Mouse (Mus musculus) kidney, postnatal 10 days (tissue): ENCODE data around the gene Cog5.
"Not testable (repeated sequence)": the region's sequence is repeated elsewhere in the genome, so short reads cannot be mapped to it uniquely, and the experiment has no call there.

Experiments
- DNase-seq: peaks from one replicate; pipeline ENCODE4 v3.0.0; 2021; ENCODE audit warnings: mixed read lengths

The Cog5 gene

DNA sequence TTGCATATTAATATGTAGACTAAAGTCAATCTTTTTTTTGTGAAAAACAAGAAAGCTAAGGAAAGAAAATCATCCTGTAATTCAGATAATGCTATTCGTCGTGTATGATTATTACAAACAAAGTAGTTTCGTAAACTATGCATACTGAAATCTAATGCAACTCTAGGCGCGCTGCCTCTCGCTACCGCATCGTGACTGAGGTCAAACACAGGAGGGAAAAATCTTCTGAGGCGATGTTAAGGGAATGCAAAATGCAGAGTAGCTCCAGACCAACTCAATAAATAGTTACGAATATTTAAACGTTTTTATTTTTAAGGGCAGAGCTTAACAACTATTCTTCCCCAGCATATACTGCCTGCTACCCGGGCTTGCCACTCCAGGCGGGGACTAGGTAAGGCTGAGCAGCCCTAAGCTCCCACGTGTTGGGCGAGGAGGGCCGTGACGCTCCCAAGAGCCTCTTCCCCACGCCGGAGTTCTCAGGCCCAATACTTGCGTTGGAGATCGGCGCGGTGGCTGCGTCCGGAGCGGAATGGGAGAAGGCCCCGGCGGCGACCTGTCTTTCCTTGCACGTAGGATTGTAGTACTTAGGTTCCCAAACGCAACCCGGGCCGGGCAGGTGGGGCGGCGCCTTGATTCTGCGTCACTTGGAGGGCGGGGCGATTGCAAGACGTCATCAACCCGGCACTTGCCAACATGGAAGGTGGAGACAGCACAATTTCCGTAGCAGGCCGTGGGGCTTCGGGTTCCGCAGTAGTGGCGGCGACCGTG lies at the start of gene Cog5, which contains the start of gene Dus4l:
Cog5 (plus strand) TSS at position 673 of the 768 bp plus-strand sequence.
Dus4l (minus strand) TSS at position 630 of the 768 bp plus-strand sequence.
- peak; percentile 96 for DNase-seq

- no peak for DNase-seq
Measured at GRCm38 (mm10) chr12:31604894-31605293, 49.8 kb upstream of the Cog5 start.

DNA sequence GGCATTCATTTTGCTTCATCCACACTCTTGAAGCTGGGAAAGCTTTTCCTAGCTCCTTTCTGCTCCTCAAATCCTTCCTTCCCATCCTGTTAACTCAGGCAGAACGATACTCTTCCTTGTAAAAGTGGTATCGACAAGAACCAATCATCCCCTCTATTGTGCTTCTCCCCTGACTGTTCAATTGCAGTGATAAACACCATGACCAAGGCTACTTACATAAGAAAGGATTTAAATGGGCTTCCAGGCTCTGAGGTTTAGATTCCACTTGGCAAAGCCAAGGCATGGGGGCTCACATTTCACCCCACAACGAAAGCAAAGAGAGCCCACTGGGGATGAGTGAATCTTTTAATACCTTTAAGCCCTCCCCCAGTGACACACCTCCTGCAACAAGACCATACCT lies 46.5 kb upstream of the Cog5 start:
- DNase-seq, result no peak

DNA sequence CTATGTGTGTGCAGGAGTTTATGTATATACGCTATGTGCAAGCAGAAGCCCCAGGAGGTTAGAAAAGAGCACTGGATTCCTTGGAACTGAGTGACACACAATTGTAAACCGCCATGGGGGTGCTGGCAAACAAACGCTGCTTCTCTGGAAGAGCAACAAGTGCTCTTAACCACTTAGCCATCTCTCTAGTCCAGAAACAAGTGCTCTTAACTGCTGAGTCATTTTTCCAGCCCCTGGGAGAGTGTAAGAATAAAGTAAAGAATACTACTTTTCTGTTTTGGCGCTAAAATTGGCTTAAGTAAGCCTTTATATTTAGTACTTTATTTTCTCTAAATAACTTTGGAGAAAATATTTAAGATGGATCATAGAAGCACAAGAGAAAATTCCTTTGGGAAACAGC lies 41.3 kb upstream of the Cog5 start:
- no peak for DNase-seq

- DNase-seq, result no peak
Measured at GRCm38 (mm10) chr12:31620106-31620505, 34.6 kb upstream of the Cog5 start.

- no peak for DNase-seq
Measured at GRCm38 (mm10) chr12:31625016-31625415, 29.7 kb upstream of the Cog5 start.

- not testable (repeated sequence) for DNase-seq
Measured at GRCm38 (mm10) chr12:31628396-31628795, 26.3 kb upstream of the Cog5 start.

- peak; percentile 16 for DNase-seq
Measured at GRCm38 (mm10) chr12:31633970-31634342, 20.7 kb upstream of the Cog5 start.

DNA sequence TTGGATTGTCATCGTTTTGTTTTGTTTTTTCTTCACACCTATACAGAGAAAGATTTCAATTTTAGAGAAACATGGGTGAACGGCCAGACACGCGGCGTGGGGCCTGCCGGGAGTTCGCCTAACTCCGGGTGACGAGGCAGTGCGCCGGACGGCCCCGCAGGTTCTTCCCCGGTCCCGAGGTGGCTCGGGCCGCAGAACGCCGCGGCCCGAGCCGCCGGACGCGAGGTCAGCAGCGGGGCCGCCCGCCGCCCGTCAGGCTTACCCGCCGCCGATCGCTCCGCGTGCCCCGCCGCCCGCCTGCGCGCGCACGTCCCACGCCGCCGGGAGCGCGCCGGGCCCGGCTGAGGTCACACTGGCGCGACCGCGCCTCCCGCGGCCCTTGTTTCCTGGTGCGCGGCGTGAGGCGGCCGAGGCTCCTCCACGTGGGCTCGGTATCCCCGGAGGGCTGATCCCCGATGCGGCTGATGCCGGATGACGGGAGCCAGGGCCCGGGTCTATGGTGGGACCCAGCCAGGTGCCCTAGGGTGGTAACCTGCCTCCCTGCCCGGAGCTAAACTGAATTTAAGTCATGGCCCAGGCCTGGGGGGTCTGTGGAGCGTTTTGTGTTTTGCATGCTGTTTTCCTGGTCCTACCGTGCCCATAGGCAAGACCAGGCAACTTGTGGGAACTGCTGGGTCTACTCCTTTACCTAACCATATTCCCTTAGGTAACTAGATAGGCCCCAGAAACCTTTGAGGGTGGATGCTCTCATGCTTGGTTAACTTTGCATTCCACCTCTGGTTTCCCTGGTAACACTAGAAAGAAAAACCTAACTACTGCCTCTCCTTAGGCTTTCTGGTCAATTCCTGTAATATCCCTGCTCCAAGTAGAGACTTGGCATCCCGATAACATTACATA lies 20.1 kb upstream of the Cog5 start, which contains the start of gene Bcap29:
Bcap29 (minus strand) TSS at position 316 of the 897 bp plus-strand sequence.
- peak; percentile 89 for DNase-seq

DNA sequence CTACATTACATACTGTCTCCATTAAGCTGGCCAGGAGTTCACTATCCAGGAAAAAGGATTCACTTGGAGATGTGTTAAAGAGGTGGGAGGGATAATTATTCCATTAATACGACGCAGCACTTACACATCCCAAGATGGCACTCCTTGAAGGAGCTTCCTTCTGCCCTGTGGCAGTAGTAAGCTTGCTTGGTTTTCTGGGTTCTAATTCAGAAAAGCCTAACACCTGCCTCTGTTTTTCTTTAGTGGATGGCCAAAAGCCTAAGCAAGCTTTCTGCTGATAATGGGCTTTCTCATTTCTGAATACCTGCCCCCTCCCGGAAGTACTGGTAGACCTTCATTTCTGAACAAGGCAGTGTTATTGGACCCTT lies 19.4 kb upstream of the Cog5 start:
- DNase-seq, result no peak

GRCm38 (mm10) chr12:31653611-31654010 lies 1.1 kb upstream of the Cog5 start:
- DNase-seq, result no peak

- DNase-seq, result no peak
Measured at GRCm38 (mm10) chr12:31654965-31655477, 352 bp downstream of the Cog5 start.

GRCm38 (mm10) chr12:31656841-31657240 lies 2.2 kb downstream of the Cog5 start:
- DNase-seq, result no peak

- no peak for DNase-seq
Measured at GRCm38 (mm10) chr12:31665999-31666398, 11.3 kb downstream of the Cog5 start.

- DNase-seq, result no peak
Measured at GRCm38 (mm10) chr12:31667187-31667586, 12.5 kb downstream of the Cog5 start.

GRCm38 (mm10) chr12:31686679-31687078 lies 32.0 kb downstream of the Cog5 start:
- no peak for DNase-seq

DNA sequence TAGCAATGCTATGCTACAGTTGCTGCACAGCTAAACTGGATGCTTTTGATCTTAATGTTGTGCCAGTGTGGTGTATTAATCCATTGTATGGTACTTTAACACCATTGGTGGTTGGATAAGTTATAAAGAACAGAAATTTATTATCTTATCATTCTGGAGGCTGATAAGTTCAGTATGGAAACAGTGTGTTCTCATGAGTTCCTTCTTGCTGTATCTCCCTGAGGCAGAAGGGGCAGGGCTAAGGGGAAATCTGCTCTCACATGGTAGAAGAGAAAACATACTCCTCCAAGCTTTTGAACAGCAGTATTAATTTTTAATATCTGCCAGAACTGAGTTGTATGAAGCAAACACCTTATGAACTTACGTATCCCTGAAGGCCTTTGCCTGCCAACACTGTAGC lies 38.6 kb downstream of the Cog5 start:
- no peak for DNase-seq

GRCm38 (mm10) chr12:31700623-31701347 lies 46.1 kb downstream of the Cog5 start:
- DNase-seq, result no peak

- no peak for DNase-seq
Measured at GRCm38 (mm10) chr12:31701411-31701810, 46.7 kb downstream of the Cog5 start.

DNA sequence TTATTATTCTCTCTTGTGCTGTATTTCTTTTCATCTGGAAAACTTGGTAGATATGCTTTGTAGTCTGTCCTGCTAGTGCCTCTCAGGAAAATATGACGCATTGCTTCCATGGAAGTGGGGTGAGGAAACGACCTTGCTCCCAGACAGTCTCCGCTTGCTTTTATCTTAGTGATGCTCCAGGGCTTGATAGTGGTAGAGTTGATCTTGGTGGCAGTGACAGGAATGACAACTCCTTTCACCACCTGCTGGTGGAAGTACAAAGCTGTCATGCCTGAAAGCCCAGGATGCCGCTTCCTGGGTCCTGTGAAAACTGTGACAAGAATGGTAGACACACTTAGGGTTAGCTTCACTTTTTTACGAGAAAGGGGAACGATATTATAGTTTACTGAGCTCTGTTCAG lies 49.2 kb downstream of the Cog5 start:
- no peak for DNase-seq

- no peak for DNase-seq
Measured at GRCm38 (mm10) chr12:31706168-31706567, 51.5 kb downstream of the Cog5 start.

GRCm38 (mm10) chr12:31707531-31707930 lies 52.9 kb downstream of the Cog5 start:
- no peak for DNase-seq

DNA sequence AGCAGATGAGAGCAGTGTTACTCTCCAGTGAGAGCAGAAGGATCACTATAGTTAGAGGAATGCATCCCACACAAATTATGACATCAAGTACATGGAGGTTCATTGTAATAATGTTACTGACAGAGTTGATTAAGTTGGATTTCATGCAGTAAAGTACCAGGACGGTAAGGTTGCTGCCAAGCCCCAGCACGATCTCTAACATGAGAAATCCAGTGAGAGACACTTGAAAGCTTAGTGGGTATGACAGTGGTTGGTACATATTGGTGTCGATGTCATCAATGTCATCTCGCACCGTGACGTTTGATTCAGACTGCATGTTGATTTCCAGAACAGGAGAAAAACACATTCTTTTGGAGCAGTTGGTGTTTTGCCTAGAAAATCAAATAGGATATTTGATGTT lies 55.0 kb downstream of the Cog5 start:
- DNase-seq, result no peak
